Comparison of ENCODE assay signal across 8 mouse cellular contexts in genomic region chr13:17983194-17983593, GRCm38 (mm10). TPM values are rescaled to one million over a fixed set of nuclear protein-coding genes. Genes with fewer than 3 reads are reported as not detected.
DNase-seq lines count a peak whose midpoint lies in the region; ATAC-seq and TF ChIP-seq lines count a peak whose summit lies in the region.

No protein-coding gene starts in this region.

- WGBS in midbrain, embryonic 14.5 days = 58% methylated on average over 4 of the region's 4 CpGs
- 46% methylated on average over 4 of the region's 4 CpGs for WGBS in midbrain, embryonic 16.5 days
- 34% methylated on average over 4 of the region's 4 CpGs for WGBS in cerebellum, adult 2 months

- no peak for ATAC-seq in midbrain, embryonic 14.5 days (ENCODE audit: low FRiP score, low TSS enrichment)
- no peak for ATAC-seq in midbrain, embryonic 16.5 days
- no peak for ATAC-seq in inflammation-experienced regulatory T-cells, adult 6 months

- H3K27me3 ChIP-seq in midbrain, embryonic 14.5 days (ENCODE audit: control insufficient read depth, insufficient read depth, low read length) = no peaks in the 10 kb centered on the region
- H3K27me3 ChIP-seq in midbrain, embryonic 16.5 days (ENCODE audit: control insufficient read depth, insufficient read depth, low read depth, low read length) = no peaks in the 10 kb centered on the region
- no peaks in the 10 kb centered on the region for H3K27me3 ChIP-seq in cerebellum, adult 2 months (ENCODE audit: control insufficient read depth, insufficient read depth, low read length)

- no peak overlapping the region for H3K27ac ChIP-seq in midbrain, embryonic 14.5 days (replicated peaks; ENCODE audit: low read depth, low read length)
- no peak overlapping the region for H3K27ac ChIP-seq in midbrain, embryonic 16.5 days (ENCODE audit: low read length)
- no peak overlapping the region for H3K27ac ChIP-seq in cerebellum, adult 2 months (ENCODE audit: insufficient read depth, low read length)

- no peak overlapping the region for H3K9ac ChIP-seq in midbrain, embryonic 14.5 days (replicated peaks; ENCODE audit: low read length)
- no peak overlapping the region for H3K9ac ChIP-seq in midbrain, embryonic 16.5 days (ENCODE audit: low read depth, low read length)

- no peaks in the 10 kb centered on the region for H3K4me1 ChIP-seq in midbrain, embryonic 14.5 days (ENCODE audit: control insufficient read depth, insufficient read depth, low read length)
- H3K4me1 ChIP-seq in midbrain, embryonic 16.5 days (ENCODE audit: control insufficient read depth, insufficient read depth, low read length) = no peaks in the 10 kb centered on the region
- H3K4me1 ChIP-seq in cerebellum, adult 2 months (ENCODE audit: control insufficient read depth, insufficient read depth, low read length) = no peaks in the 10 kb centered on the region

- H3K36me3 ChIP-seq in midbrain, embryonic 14.5 days (ENCODE audit: control insufficient read depth, insufficient read depth, low read length) = peaks cover 47% of the 10 kb centered on the region
- peaks cover 17% of the 10 kb centered on the region for H3K36me3 ChIP-seq in midbrain, embryonic 16.5 days (ENCODE audit: control insufficient read depth, insufficient read depth, low read length)

- TF ChIP-seq CTCF in cerebellum, adult 2 months (IDR thresholded peaks at IDR 0.05; ENCODE audit: borderline replicate concordance, insufficient read depth, low read depth, low read length) = peak; percentile 60

- H3K4me3 ChIP-seq in midbrain, embryonic 14.5 days (replicated peaks; ENCODE audit: low read depth, low read length) = no peak overlapping the region
- no peak overlapping the region for H3K4me3 ChIP-seq in midbrain, embryonic 16.5 days (ENCODE audit: low read depth, low read length)
- H3K4me3 ChIP-seq in cerebellum, adult 2 months (replicated peaks; ENCODE audit: insufficient read depth, low read depth, low read length) = no peak overlapping the region

- DNase-seq in midbrain, embryonic 14.5 days = peak; percentile 60
- DNase-seq in NIH3T3 (ENCODE audit: low read depth) = peak; percentile 63
- DNase-seq in cerebellum, adult 2 months = peak; percentile 18 to 26
- peak; percentile 47 to 65 for DNase-seq in frontal cortex, postnatal 36 days (ENCODE audit: low spot score in 2 of 2)
- DNase-seq in layer of hippocampus, postnatal 36 days = peak; percentile 27 to 32
- peak; percentile 4 to 25 for DNase-seq in natural killer cell, adult 2 months (ENCODE audit: low spot score in 2 of 2)

- no peak for TF ChIP-seq POLR2A in cerebellum, adult 2 months (IDR thresholded peaks at IDR 0.05; ENCODE audit: borderline replicate concordance, insufficient read depth, low read length)

- H3K4me2 ChIP-seq in midbrain, embryonic 14.5 days (ENCODE audit: low read length) = no peak overlapping the region
- no peak overlapping the region for H3K4me2 ChIP-seq in midbrain, embryonic 16.5 days (ENCODE audit: low read length)

- peaks cover 3% of the 10 kb centered on the region; the same call in 1 of the 2 replicates for H3K9me3 ChIP-seq in midbrain, embryonic 14.5 days (ENCODE audit: control insufficient read depth, low read length)
- H3K9me3 ChIP-seq in midbrain, embryonic 16.5 days (replicated peaks; ENCODE audit: control insufficient read depth, low read length, poor library complexity, severe bottlenecking) = no peaks in the 10 kb centered on the region

RNA-seq across cellular contexts. Expression of gene Yae1d1, which starts 10.0 kb away (rescaled TPM):
- polyA plus RNA-seq in midbrain, embryonic 14.5 days (2014; fragmentation: Nextera tagmentation; extraction: Ambion mirVana) = 88.3 and 91.3 TPM in 2 replicates
- 78.8 and 82.6 TPM in 2 replicates for polyA plus RNA-seq in midbrain, embryonic 16.5 days (2015; fragmentation: Nextera tagmentation; extraction: Ambion mirVana)
- 25.5 and 27.0 TPM in 2 replicates for polyA plus RNA-seq in cerebellum, adult 2 months (2012; rRNA removed)
- total RNA-seq in layer of hippocampus, postnatal 36 days (2021) = 10 to 100 TPM; 23.2 to 24.0 TPM
- polyA plus RNA-seq in inflammation-experienced regulatory T-cells, adult 6 months (2017; shearing (Covaris generic)) = 10 to 100 TPM in 2 of 3 experiments, 1 to 10 TPM in 1; 9.3 to 19.3 (median 17.2) TPM

RNA-seq across cellular contexts. Expression of gene Rala, which starts 39.2 kb away (rescaled TPM):
- polyA plus RNA-seq in midbrain, embryonic 14.5 days (2014; fragmentation: Nextera tagmentation; extraction: Ambion mirVana) = 189 and 220 TPM in 2 replicates
- 212 and 217 TPM in 2 replicates for polyA plus RNA-seq in midbrain, embryonic 16.5 days (2015; fragmentation: Nextera tagmentation; extraction: Ambion mirVana)
- 47.5 and 51.5 TPM in 2 replicates for polyA plus RNA-seq in cerebellum, adult 2 months (2012; rRNA removed)
- total RNA-seq in layer of hippocampus, postnatal 36 days (2021) = 10 to 100 TPM; 63.4 to 64.5 TPM
- 1 to 10 TPM; 3.5 to 6.8 (median 4.0) TPM for polyA plus RNA-seq in inflammation-experienced regulatory T-cells, adult 6 months (2017; shearing (Covaris generic))
